Mouse (Mus musculus): ENCODE results near the gene Pacs1. TPM values are rescaled to one million over a fixed set of nuclear protein-coding genes. Genes with fewer than 3 reads are reported as not detected.
A peak's percentile ranks its signal among the peaks of the same experiment; 100 is the strongest.

Gene Pacs1
- polyA plus RNA-seq, 1 experiment from 2014 or later: 29.3 TPM

DNA sequence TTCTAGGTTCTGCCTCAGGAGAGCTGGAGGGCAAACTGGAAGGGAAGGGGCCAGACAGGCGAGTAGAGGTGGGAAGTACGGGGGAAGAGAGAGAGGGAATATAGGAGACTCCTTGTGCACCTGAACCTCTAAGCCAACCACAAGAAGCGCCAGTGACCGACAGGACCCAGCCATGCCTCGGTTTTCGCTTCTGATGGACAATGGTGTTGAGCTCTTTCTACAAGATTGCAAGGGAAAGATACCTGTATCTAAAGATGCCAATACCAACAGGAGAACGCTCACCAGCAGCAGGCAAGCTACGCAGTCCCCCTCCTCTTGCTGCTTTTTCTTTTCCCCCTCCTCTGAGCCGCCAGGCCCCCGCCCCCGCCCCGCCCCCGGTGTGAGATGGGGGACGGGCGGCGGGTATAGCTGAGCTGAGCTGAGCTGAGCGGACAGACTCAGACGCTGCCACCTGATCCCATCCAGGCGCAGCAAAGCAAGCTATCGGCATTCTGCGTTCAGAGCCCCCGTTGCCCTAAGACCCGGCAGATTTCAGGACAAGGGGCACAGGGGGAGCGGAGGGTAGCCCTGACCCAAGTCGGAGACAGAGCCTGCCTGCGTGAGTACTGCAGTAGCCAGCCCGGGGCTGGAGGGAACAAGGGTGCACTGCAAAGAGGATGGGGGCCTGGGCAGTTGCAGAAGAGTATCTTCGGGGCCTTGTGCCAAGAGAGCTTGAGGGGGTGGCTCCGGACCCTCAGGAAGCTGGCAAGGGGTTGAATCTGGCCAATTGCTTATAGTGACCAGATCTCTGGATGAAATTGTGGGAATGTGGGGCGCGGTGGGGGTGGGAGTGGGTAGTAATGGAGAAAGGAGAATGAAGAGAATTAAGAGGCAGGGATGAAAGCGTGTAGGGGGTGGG, 25.2 kb upstream of the Pacs1 start, which contains the start of gene Gal3st3:
Gene Gal3st3, plus strand, starts transcription at position 429 of the 898 bp plus-strand sequence.
- ATAC-seq (ENCODE audit: insufficient number of reproducible peaks, low FRiP score, low TSS enrichment, low read depth) (peak; percentile 41; the same call in 1 of the 2 replicates), DNase-seq (ENCODE audit: low spot score) (peak; percentile 72)
- peak within 1 kb of the TSS; percentile 49 for H3K4me2 ChIP-seq (ENCODE audit: low read depth, severe bottlenecking)
- peaks cover under 1% of the 10 kb centered on the region; the same call in 1 of the 2 replicates for H3K36me3 ChIP-seq (ENCODE audit: control insufficient read depth, insufficient read depth, low read length)
- H3K27ac ChIP-seq (replicated peaks; ENCODE audit: low read depth, low read length): no peak within 1 kb of the TSS
- H3K4me3 ChIP-seq (ENCODE audit: low read depth, low read length): peak within 1 kb of the TSS; percentile 31
- no peaks in the 10 kb centered on the region for H3K27me3 ChIP-seq (ENCODE audit: control insufficient read depth, insufficient read depth, low read length)
- WGBS: 7% methylated on average over 31 of the region's 32 CpGs
- H3K9ac ChIP-seq (ENCODE audit: low read length): peak within 1 kb of the TSS; percentile 53
- H3K9me3 ChIP-seq (ENCODE audit: control insufficient read depth, low read length): no peaks in the 10 kb centered on the region
- peaks cover 11% of the 10 kb centered on the region for H3K4me1 ChIP-seq (ENCODE audit: control insufficient read depth, insufficient read depth, low read length)

GRCm38 (mm10) chr19:5296630-5297029, 23.7 kb upstream of the Pacs1 start:
- Histone ChIP-seq H3K4me1 (ENCODE audit: control insufficient read depth, insufficient read depth, low read length) (peaks cover 11% of the 10 kb centered on the region), H3K9me3 (ENCODE audit: control insufficient read depth, low read length) (no peaks in the 10 kb centered on the region), H3K4me3 (ENCODE audit: low read depth, low read length) (no peak overlapping the region), H3K36me3 (ENCODE audit: control insufficient read depth, insufficient read depth, low read length) (peaks cover 7% of the 10 kb centered on the region), H3K9ac (ENCODE audit: low read length) (no peak overlapping the region), H3K27ac (replicated peaks; ENCODE audit: low read depth, low read length) (no peak overlapping the region), H3K27me3 (ENCODE audit: control insufficient read depth, insufficient read depth, low read length) (no peaks in the 10 kb centered on the region), H3K4me2 (ENCODE audit: low read depth, severe bottlenecking) (no peak overlapping the region)
- ATAC-seq (ENCODE audit: insufficient number of reproducible peaks, low FRiP score, low TSS enrichment, low read depth) (no peak), DNase-seq (ENCODE audit: low spot score) (no peak)
- 47% methylated on average over 5 of the region's 5 CpGs for WGBS

- peak overlapping the region; percentile 56 for H3K9ac ChIP-seq (ENCODE audit: low read length)
- H3K4me2 ChIP-seq (ENCODE audit: low read depth, severe bottlenecking): peak overlapping the region; percentile 46
- no peak for DNase-seq (ENCODE audit: low spot score)
- H3K27me3 ChIP-seq (ENCODE audit: control insufficient read depth, insufficient read depth, low read length): no peaks in the 10 kb centered on the region
- H3K4me3 ChIP-seq (ENCODE audit: low read depth, low read length): peak overlapping the region; percentile 91
- peaks cover 7% of the 10 kb centered on the region for H3K36me3 ChIP-seq (ENCODE audit: control insufficient read depth, insufficient read depth, low read length)
- peaks cover 11% of the 10 kb centered on the region for H3K4me1 ChIP-seq (ENCODE audit: control insufficient read depth, insufficient read depth, low read length)
- 4% methylated on average over 13 of the region's 13 CpGs for WGBS
- no peaks in the 10 kb centered on the region for H3K9me3 ChIP-seq (ENCODE audit: control insufficient read depth, low read length)
- H3K27ac ChIP-seq (replicated peaks; ENCODE audit: low read depth, low read length): peak overlapping the region; percentile 44; the same call in 1 of the 2 replicates
- ATAC-seq (ENCODE audit: insufficient number of reproducible peaks, low FRiP score, low TSS enrichment, low read depth): peak; percentile 10; the same call in 1 of the 2 replicates
These were observed 22.8 kb upstream of the Pacs1 start for GRCm38 (mm10) chr19:5295736-5296075.

- peaks cover 9% of the 10 kb centered on the region for H3K36me3 ChIP-seq (ENCODE audit: control insufficient read depth, insufficient read depth, low read length)
- peak; percentile 91 for ATAC-seq (ENCODE audit: insufficient number of reproducible peaks, low FRiP score, low TSS enrichment, low read depth)
- peaks cover 11% of the 10 kb centered on the region for H3K4me1 ChIP-seq (ENCODE audit: control insufficient read depth, insufficient read depth, low read length)
- H3K4me2 ChIP-seq (ENCODE audit: low read depth, severe bottlenecking): peak within 1 kb of the TSS; percentile 76
- H3K9ac ChIP-seq (ENCODE audit: low read length): peak within 1 kb of the TSS; percentile 83
- DNase-seq (ENCODE audit: low spot score): peak; percentile 98
- no peaks in the 10 kb centered on the region for H3K27me3 ChIP-seq (ENCODE audit: control insufficient read depth, insufficient read depth, low read length)
- H3K4me3 ChIP-seq (ENCODE audit: low read depth, low read length): peak within 1 kb of the TSS; percentile 91
- WGBS: under 1% methylated on average over 46 of the region's 46 CpGs
- H3K27ac ChIP-seq (replicated peaks; ENCODE audit: low read depth, low read length): peak within 1 kb of the TSS; percentile 79
- no peaks in the 10 kb centered on the region for H3K9me3 ChIP-seq (ENCODE audit: control insufficient read depth, low read length)
These were observed 22.2 kb upstream of the Pacs1 start, which contains the start of gene Sf3b2 for GRCm38 (mm10) chr19:5294972-5295735. Sf3b2 (minus strand) TSS chr19:5295455.

DNA sequence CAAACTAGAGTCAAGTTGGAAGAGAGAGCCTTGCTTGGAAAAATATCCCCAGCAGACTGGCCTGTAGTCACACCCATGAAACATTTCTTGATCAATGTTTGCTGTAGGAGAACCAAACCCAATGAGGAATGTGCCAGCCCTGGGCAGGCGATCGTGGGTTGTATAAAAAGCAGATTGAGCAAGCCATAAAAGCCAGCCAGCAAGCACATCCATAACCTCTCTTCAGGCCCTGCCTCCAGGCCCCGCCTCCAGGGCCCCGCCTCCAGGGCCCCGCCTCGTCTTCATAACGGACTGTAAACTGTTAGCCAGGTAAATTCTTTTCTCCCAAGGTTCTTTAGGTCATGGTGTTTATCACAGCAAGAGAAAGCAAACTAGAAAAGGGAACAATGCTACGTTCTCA, 5.5 kb upstream of the Pacs1 start:
- 81% methylated on average over 8 of the region's 8 CpGs for WGBS
- Histone ChIP-seq H3K4me2 (ENCODE audit: low read depth, severe bottlenecking) (no peak overlapping the region), H3K27me3 (ENCODE audit: control insufficient read depth, insufficient read depth, low read length) (no peaks in the 10 kb centered on the region), H3K27ac (replicated peaks; ENCODE audit: low read depth, low read length) (no peak overlapping the region), H3K9ac (ENCODE audit: low read length) (no peak overlapping the region), H3K9me3 (ENCODE audit: control insufficient read depth, low read length) (no peaks in the 10 kb centered on the region), H3K36me3 (ENCODE audit: control insufficient read depth, insufficient read depth, low read length) (peaks cover 24% of the 10 kb centered on the region), H3K4me3 (ENCODE audit: low read depth, low read length) (no peak overlapping the region), H3K4me1 (ENCODE audit: control insufficient read depth, insufficient read depth, low read length) (peaks cover 3% of the 10 kb centered on the region; the same call in 1 of the 2 replicates)
- no peak for ATAC-seq (ENCODE audit: insufficient number of reproducible peaks, low FRiP score, low TSS enrichment, low read depth)
- DNase-seq (ENCODE audit: low spot score): no peak

DNA sequence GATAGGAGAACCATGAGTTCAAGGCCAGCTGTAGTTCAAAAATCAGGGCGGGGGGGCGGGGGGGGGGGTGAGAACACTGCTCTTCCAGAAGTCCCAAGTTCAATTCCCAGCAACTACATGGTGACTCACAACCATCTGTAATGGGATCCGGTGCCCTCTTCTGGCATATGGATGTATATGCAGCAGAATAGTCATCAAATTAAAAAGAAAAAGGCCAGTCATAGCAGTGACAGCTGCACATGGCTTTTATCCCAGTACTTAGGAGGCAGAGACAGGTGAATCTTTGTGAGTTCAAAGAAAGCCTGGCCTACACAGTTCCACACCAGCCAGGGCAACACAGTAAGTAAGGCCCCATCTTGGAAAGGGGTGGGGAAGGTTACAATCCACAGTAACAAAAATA, 4.2 kb upstream of the Pacs1 start:
- no peak overlapping the region for H3K4me3 ChIP-seq (ENCODE audit: low read depth, low read length)
- H3K4me1 ChIP-seq (ENCODE audit: control insufficient read depth, insufficient read depth, low read length): peaks cover 3% of the 10 kb centered on the region
- H3K4me2 ChIP-seq (ENCODE audit: low read depth, severe bottlenecking): no peak overlapping the region
- H3K9me3 ChIP-seq (ENCODE audit: control insufficient read depth, low read length): no peaks in the 10 kb centered on the region
- H3K9ac ChIP-seq (ENCODE audit: low read length): no peak overlapping the region
- no peak overlapping the region for H3K27ac ChIP-seq (replicated peaks; ENCODE audit: low read depth, low read length)
- ATAC-seq (ENCODE audit: insufficient number of reproducible peaks, low FRiP score, low TSS enrichment, low read depth): no peak
- WGBS: 90% methylated on average over 3 of the region's 3 CpGs
- peaks cover 21% of the 10 kb centered on the region for H3K36me3 ChIP-seq (ENCODE audit: control insufficient read depth, insufficient read depth, low read length)
- no peak for DNase-seq (ENCODE audit: low spot score)
- no peaks in the 10 kb centered on the region for H3K27me3 ChIP-seq (ENCODE audit: control insufficient read depth, insufficient read depth, low read length)

DNA sequence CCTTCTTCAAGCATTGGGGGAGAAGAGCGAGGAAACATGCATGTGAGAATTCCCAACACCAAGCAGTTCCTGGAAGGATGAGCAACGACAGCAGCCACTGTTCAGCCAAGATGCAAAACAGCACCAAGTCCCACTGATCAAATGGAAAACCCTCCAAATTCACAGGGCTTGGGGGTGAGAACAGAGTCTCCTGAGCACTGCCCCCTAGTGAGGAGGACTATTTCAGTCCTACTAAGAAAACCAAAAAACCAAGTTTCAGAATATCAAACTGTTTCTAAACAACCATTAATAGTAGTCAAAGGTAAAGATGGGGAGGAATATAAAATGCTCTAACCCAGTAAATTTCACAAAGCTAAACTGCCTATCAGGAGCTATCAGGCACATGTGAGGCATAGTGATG, 3.6 kb upstream of the Pacs1 start:
- H3K9me3 ChIP-seq (ENCODE audit: control insufficient read depth, low read length): no peaks in the 10 kb centered on the region
- H3K9ac ChIP-seq (ENCODE audit: low read length): no peak overlapping the region
- H3K4me2 ChIP-seq (ENCODE audit: low read depth, severe bottlenecking): no peak overlapping the region
- no peak for ATAC-seq (ENCODE audit: insufficient number of reproducible peaks, low FRiP score, low TSS enrichment, low read depth)
- H3K36me3 ChIP-seq (ENCODE audit: control insufficient read depth, insufficient read depth, low read length): peaks cover 21% of the 10 kb centered on the region
- no peak for DNase-seq (ENCODE audit: low spot score)
- peaks cover 9% of the 10 kb centered on the region for H3K4me1 ChIP-seq (ENCODE audit: control insufficient read depth, insufficient read depth, low read length)
- no peak overlapping the region for H3K4me3 ChIP-seq (ENCODE audit: low read depth, low read length)
- no peak overlapping the region for H3K27ac ChIP-seq (replicated peaks; ENCODE audit: low read depth, low read length)
- WGBS: 96% methylated on average over 2 of the region's 2 CpGs
- H3K27me3 ChIP-seq (ENCODE audit: control insufficient read depth, insufficient read depth, low read length): no peaks in the 10 kb centered on the region

DNA sequence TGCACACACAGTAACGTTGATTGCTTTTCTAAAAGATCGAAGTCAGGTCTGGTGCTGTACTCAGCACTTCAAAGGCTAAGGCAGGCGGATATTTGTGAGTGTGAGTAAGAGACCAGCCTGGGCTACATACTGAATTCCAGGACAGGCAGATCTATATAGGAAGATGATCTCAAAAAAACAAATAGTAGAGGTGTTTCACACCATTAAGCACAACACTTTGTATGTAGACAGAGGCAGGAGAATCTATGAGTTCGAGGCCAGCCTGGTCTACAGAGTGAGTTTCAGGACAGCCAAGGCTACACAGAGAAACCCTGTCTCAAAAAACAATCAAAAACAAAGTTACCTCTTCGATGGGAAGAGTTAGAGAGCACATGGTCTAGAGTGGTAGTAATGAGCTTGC, 2.8 kb upstream of the Pacs1 start:
- WGBS: 94% methylated on average over 5 of the region's 5 CpGs
- DNase-seq (ENCODE audit: low spot score): no peak
- no peak for ATAC-seq (ENCODE audit: insufficient number of reproducible peaks, low FRiP score, low TSS enrichment, low read depth)
- no peaks in the 10 kb centered on the region for H3K27me3 ChIP-seq (ENCODE audit: control insufficient read depth, insufficient read depth, low read length)
- H3K4me1 ChIP-seq (ENCODE audit: control insufficient read depth, insufficient read depth, low read length): peaks cover 14% of the 10 kb centered on the region
- peaks cover 21% of the 10 kb centered on the region for H3K36me3 ChIP-seq (ENCODE audit: control insufficient read depth, insufficient read depth, low read length)
- no peak overlapping the region for H3K4me3 ChIP-seq (ENCODE audit: low read depth, low read length)
- no peak overlapping the region for H3K4me2 ChIP-seq (ENCODE audit: low read depth, severe bottlenecking)
- no peaks in the 10 kb centered on the region for H3K9me3 ChIP-seq (ENCODE audit: control insufficient read depth, low read length)
- H3K9ac ChIP-seq (ENCODE audit: low read length): no peak overlapping the region
- no peak overlapping the region for H3K27ac ChIP-seq (replicated peaks; ENCODE audit: low read depth, low read length)
